Mouse (Mus musculus): ENCODE measurements around the gene Adprh. TPM values are rescaled to one million over a fixed set of nuclear protein-coding genes. Genes with fewer than 3 reads are reported as not detected.

Gene Adprh
- total RNA-seq, 1 experiment: 70.2 TPM

GRCm38 (mm10) chr16:38401468-38401867 is 51.0 kb downstream of the Adprh start:
- H3K27ac ChIP-seq (ENCODE audit: insufficient read depth, low read depth, low read length, poor library complexity, severe bottlenecking): no peak overlapping the region
- H3K9me3 ChIP-seq (ENCODE audit: control insufficient read depth, insufficient read depth, low read depth, low read length): no peaks in the 10 kb centered on the region
- H3K4me3 ChIP-seq (ENCODE audit: insufficient read depth in 1 of 2, low read depth in 1 of 2, low read length in 2 of 2, poor library complexity in 1 of 2, severe bottlenecking in 1 of 2): no peak overlapping the region
- in situ Hi-C loops (cut with MboI; ENCODE audit: low sequenced_read_pairs in 2 of 2, unreplicated experiment in 2 of 2): no loop called here
- TF ChIP-seq CHD2 (IDR thresholded peaks at IDR 0.05; ENCODE audit: low read depth, low read length) (no peak), MAFK (IDR thresholded peaks at IDR 0.05; ENCODE audit: insufficient read depth, low read depth, low read length) (no peak), HCFC1 (IDR thresholded peaks at IDR 0.05; ENCODE audit: borderline replicate concordance, insufficient read depth, low read length) (no peak), ZC3H11A (IDR thresholded peaks at IDR 0.05; ENCODE audit: borderline replicate concordance, low read depth, low read length) (no peak), ZNF384 (IDR thresholded peaks at IDR 0.05; ENCODE audit: low read depth, low read length) (no peak)
- H3K36me3 ChIP-seq (ENCODE audit: control insufficient read depth, insufficient read depth, low read length, poor library complexity, severe bottlenecking): no peaks in the 10 kb centered on the region; the same call in 1 of the 2 replicates
- DNase-seq (ENCODE audit: low read depth, low spot score): no peak
- peaks cover 0 to 25% of the 10 kb centered on the region in 2 experiments; a peak in 2 of 4 replicates for H3K4me1 ChIP-seq (ENCODE audit: control insufficient read depth in 2 of 2, insufficient read depth in 2 of 2, low read length in 2 of 2, poor library complexity in 1 of 2)
- no peak overlapping the region for H3K9ac ChIP-seq (ENCODE audit: insufficient read depth, low read depth, low read length, poor library complexity, severe bottlenecking)

GRCm38 (mm10) chr16:38400311-38400960 is 52.1 kb downstream of the Adprh start:
- peaks cover 0 to 20% of the 10 kb centered on the region in 2 experiments; a peak in 2 of 4 replicates for H3K4me1 ChIP-seq (ENCODE audit: control insufficient read depth in 2 of 2, insufficient read depth in 2 of 2, low read length in 2 of 2, poor library complexity in 1 of 2)
- H3K9me3 ChIP-seq (ENCODE audit: control insufficient read depth, insufficient read depth, low read depth, low read length): no peaks in the 10 kb centered on the region
- no peak overlapping the region for H3K4me3 ChIP-seq (ENCODE audit: insufficient read depth in 1 of 2, low read depth in 1 of 2, low read length in 2 of 2, poor library complexity in 1 of 2, severe bottlenecking in 1 of 2)
- no peak overlapping the region for H3K27ac ChIP-seq (ENCODE audit: insufficient read depth, low read depth, low read length, poor library complexity, severe bottlenecking)
- H3K9ac ChIP-seq (ENCODE audit: insufficient read depth, low read depth, low read length, poor library complexity, severe bottlenecking): no peak overlapping the region
- TF ChIP-seq ZNF384 (IDR thresholded peaks at IDR 0.05; ENCODE audit: low read depth, low read length): no peak
- no peak for TF ChIP-seq ZC3H11A (IDR thresholded peaks at IDR 0.05; ENCODE audit: borderline replicate concordance, low read depth, low read length)
- no peak for TF ChIP-seq CHD2 (IDR thresholded peaks at IDR 0.05; ENCODE audit: low read depth, low read length)
- no peak for TF ChIP-seq MAFK (IDR thresholded peaks at IDR 0.05; ENCODE audit: insufficient read depth, low read depth, low read length)
- DNase-seq (ENCODE audit: low read depth, low spot score): no peak
- H3K36me3 ChIP-seq (ENCODE audit: control insufficient read depth, insufficient read depth, low read length, poor library complexity, severe bottlenecking): no peaks in the 10 kb centered on the region; the same call in 1 of the 2 replicates
- in situ Hi-C loops (cut with MboI; ENCODE audit: low sequenced_read_pairs in 2 of 2, unreplicated experiment in 2 of 2): no loop called here

- in situ Hi-C loops (cut with MboI; ENCODE audit: low sequenced_read_pairs in 2 of 2, unreplicated experiment in 2 of 2): no loop called here
These were observed 52.8 kb downstream of the Adprh start for GRCm38 (mm10) chr16:38399531-38400231.

GRCm38 (mm10) chr16:38399076-38399475 is 53.4 kb downstream of the Adprh start:
- DNase-seq (ENCODE audit: low read depth, low spot score): no peak
- TF ChIP-seq CHD2 (IDR thresholded peaks at IDR 0.05; ENCODE audit: low read depth, low read length) (no peak), ZNF384 (IDR thresholded peaks at IDR 0.05; ENCODE audit: low read depth, low read length) (0 out of 2 replicates have a peak, but pooled peaks have one; percentile 35), MAFK (IDR thresholded peaks at IDR 0.05; ENCODE audit: insufficient read depth, low read depth, low read length) (no peak), ZC3H11A (IDR thresholded peaks at IDR 0.05; ENCODE audit: borderline replicate concordance, low read depth, low read length) (no peak), HCFC1 (IDR thresholded peaks at IDR 0.05; ENCODE audit: borderline replicate concordance, insufficient read depth, low read length) (no peak)
- H3K4me1 ChIP-seq (ENCODE audit: control insufficient read depth in 2 of 2, insufficient read depth in 2 of 2, low read length in 2 of 2, poor library complexity in 1 of 2): peaks cover 0 to 19% of the 10 kb centered on the region in 2 experiments; a peak in 2 of 4 replicates
- in situ Hi-C loops (cut with MboI; ENCODE audit: low sequenced_read_pairs in 2 of 2, unreplicated experiment in 2 of 2): no loop called here
- H3K36me3 ChIP-seq (ENCODE audit: control insufficient read depth, insufficient read depth, low read length, poor library complexity, severe bottlenecking): no peaks in the 10 kb centered on the region
- H3K9me3 ChIP-seq (ENCODE audit: control insufficient read depth, insufficient read depth, low read depth, low read length): no peaks in the 10 kb centered on the region
- no peak overlapping the region for H3K9ac ChIP-seq (ENCODE audit: insufficient read depth, low read depth, low read length, poor library complexity, severe bottlenecking)
- H3K27ac ChIP-seq (ENCODE audit: insufficient read depth, low read depth, low read length, poor library complexity, severe bottlenecking): no peak overlapping the region; the same call in 1 of the 2 replicates
- peak overlapping the region in 1 of 2 experiments; percentile 1; a peak in 2 of 4 replicates for H3K4me3 ChIP-seq (ENCODE audit: insufficient read depth in 1 of 2, low read depth in 1 of 2, low read length in 2 of 2, poor library complexity in 1 of 2, severe bottlenecking in 1 of 2)

More at GRCm38 (mm10) chr16:38399531-38400231, 52.8 kb downstream of the Adprh start:
- Histone ChIP-seq H3K27ac (ENCODE audit: insufficient read depth, low read depth, low read length, poor library complexity, severe bottlenecking) (no peak overlapping the region; the same call in 1 of the 2 replicates), H3K9ac (ENCODE audit: insufficient read depth, low read depth, low read length, poor library complexity, severe bottlenecking) (peak overlapping the region; percentile 45; the same call in 1 of the 2 replicates), H3K4me3 (ENCODE audit: insufficient read depth in 1 of 2, low read depth in 1 of 2, low read length in 2 of 2, poor library complexity in 1 of 2, severe bottlenecking in 1 of 2) (peak overlapping the region; percentile 1 to 57; a peak in 3 of 4 replicates), H3K36me3 (ENCODE audit: control insufficient read depth, insufficient read depth, low read length, poor library complexity, severe bottlenecking) (no peaks in the 10 kb centered on the region), H3K9me3 (ENCODE audit: control insufficient read depth, insufficient read depth, low read depth, low read length) (no peaks in the 10 kb centered on the region), H3K4me1 (ENCODE audit: control insufficient read depth in 2 of 2, insufficient read depth in 2 of 2, low read length in 2 of 2, poor library complexity in 1 of 2) (peaks cover 0 to 18% of the 10 kb centered on the region in 2 experiments; a peak in 2 of 4 replicates)
- TF ChIP-seq HCFC1 (IDR thresholded peaks at IDR 0.05; ENCODE audit: borderline replicate concordance, insufficient read depth, low read length) (no peak), CHD2 (IDR thresholded peaks at IDR 0.05; ENCODE audit: low read depth, low read length) (no peak), ZNF384 (IDR thresholded peaks at IDR 0.05; ENCODE audit: low read depth, low read length) (no peak), ZC3H11A (IDR thresholded peaks at IDR 0.05; ENCODE audit: borderline replicate concordance, low read depth, low read length) (no peak), MAFK (IDR thresholded peaks at IDR 0.05; ENCODE audit: insufficient read depth, low read depth, low read length) (no peak)
- DNase-seq (ENCODE audit: low read depth, low spot score): no peak

All from ES-E14 (cell line).